Mouse (Mus musculus) urinary bladder, postnatal 10 days (tissue): Measurements from ENCODE around the gene Cttnbp2.

Experiments used
- DNase-seq: peaks from one replicate; pipeline ENCODE4 v3.0.0; 2022; ENCODE audit warnings: low spot score

Gene Cttnbp2

GRCm38 (mm10) chr6:18514480-18515352 lies at the start of gene Cttnbp2:
Cttnbp2 (minus strand) TSS chr6:18514843.
- DNase-seq: peak; percentile 23

- no peak for DNase-seq
Observed at GRCm38 (mm10) chr6:18559019-18559418, 44.4 kb upstream of the Cttnbp2 start.

- no peak for DNase-seq
Observed at GRCm38 (mm10) chr6:18547516-18548465, 33.1 kb upstream of the Cttnbp2 start.

- no peak for DNase-seq
Observed at GRCm38 (mm10) chr6:18543878-18544277, 29.2 kb upstream of the Cttnbp2 start.

GRCm38 (mm10) chr6:18540396-18540795 lies 25.8 kb upstream of the Cttnbp2 start:
- DNase-seq: no peak

- DNase-seq: no peak
Observed at GRCm38 (mm10) chr6:18530394-18530793, 15.8 kb upstream of the Cttnbp2 start.

GRCm38 (mm10) chr6:18517626-18518025 lies 3.0 kb upstream of the Cttnbp2 start:
- no peak for DNase-seq

GRCm38 (mm10) chr6:18513611-18514473 lies 801 bp downstream of the Cttnbp2 start:
- DNase-seq: no peak

- DNase-seq: no peak
Observed at GRCm38 (mm10) chr6:18511886-18512285, 2.8 kb downstream of the Cttnbp2 start.

GRCm38 (mm10) chr6:18508036-18508435 lies 6.6 kb downstream of the Cttnbp2 start:
- DNase-seq: no peak

- no peak for DNase-seq
Observed at GRCm38 (mm10) chr6:18499833-18500232, 14.8 kb downstream of the Cttnbp2 start.

GRCm38 (mm10) chr6:18492977-18493376 lies 21.7 kb downstream of the Cttnbp2 start:
- DNase-seq: no peak

GRCm38 (mm10) chr6:18492248-18492901 lies 22.3 kb downstream of the Cttnbp2 start:
- DNase-seq: no peak

GRCm38 (mm10) chr6:18485087-18485486 lies 29.6 kb downstream of the Cttnbp2 start:
- DNase-seq: no peak

GRCm38 (mm10) chr6:18484061-18484460 lies 30.6 kb downstream of the Cttnbp2 start:
- DNase-seq: no peak

- no peak for DNase-seq
Observed at GRCm38 (mm10) chr6:18482546-18482945, 32.1 kb downstream of the Cttnbp2 start.

GRCm38 (mm10) chr6:18481781-18482180 lies 32.9 kb downstream of the Cttnbp2 start:
- DNase-seq: no peak

GRCm38 (mm10) chr6:18477313-18477930 lies 37.2 kb downstream of the Cttnbp2 start:
- DNase-seq: no peak

GRCm38 (mm10) chr6:18474983-18475382 lies 39.7 kb downstream of the Cttnbp2 start:
- no peak for DNase-seq

- no peak for DNase-seq
Observed at GRCm38 (mm10) chr6:18474541-18474940, 40.1 kb downstream of the Cttnbp2 start.

GRCm38 (mm10) chr6:18469206-18469605 lies 45.4 kb downstream of the Cttnbp2 start:
- DNase-seq: no peak
